ENCODE assay signal across 8 mouse cellular contexts in the genomic region with DNA sequence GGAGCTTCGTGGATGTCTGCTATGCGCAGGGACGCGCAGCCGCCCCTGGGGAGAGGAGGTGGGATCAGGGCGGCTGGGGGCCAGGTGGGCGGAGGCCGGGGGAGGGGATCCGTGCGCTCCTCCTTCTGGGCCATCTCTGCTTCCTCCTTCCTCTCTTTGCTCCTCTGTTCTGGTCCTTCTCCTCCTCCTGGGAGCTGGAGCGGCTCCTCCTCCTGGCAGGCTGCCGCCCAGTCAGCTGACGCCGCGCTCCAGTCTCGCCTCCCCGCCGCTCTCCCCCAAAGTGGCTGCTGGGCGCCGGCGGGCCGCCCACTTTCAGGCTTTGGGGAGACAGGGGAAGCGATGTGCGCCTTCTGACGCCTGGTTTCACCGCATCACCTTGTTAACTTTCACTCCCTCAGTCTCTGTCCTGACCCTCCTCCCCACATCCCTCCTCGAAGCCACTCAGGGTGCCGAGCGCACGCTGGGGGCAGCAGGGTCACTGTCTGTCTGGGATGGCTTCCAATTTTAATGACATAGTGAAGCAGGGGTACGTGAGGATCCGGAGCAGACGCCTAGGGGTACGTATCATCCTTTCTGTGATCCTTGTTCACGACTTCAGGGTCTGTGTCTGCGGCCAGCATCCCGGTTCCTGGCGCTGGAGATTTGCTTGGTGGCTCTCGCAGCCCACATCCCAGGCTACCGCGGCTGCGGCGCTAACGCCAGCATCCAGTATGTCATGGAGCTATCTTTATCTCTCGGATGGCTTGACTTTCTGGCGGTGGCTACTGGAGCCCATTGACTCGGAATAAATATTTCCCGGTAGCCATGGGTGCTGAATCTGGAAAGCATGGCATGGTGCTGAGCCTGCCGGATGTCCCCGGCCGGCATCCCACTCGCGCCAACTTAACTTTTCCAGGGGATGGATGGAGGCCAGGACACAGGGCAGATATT. TPM values are rescaled to one million over a fixed set of nuclear protein-coding genes. Genes with fewer than 3 reads are reported as not detected.
DNase-seq lines count a peak whose midpoint lies in the region; ATAC-seq and TF ChIP-seq lines count a peak whose summit lies in the region.

A gene (plus strand): TSS at position 176 of the 930 bp plus-strand sequence.

- H3K9ac ChIP-seq in embryonic facial prominence, embryonic 13.5 days, result peak within 1 kb of the TSS; percentile 75
- H3K9ac ChIP-seq in kidney, embryonic 15.5 days, result peak within 1 kb of the TSS; percentile 25; the same call in 1 of the 2 replicates
- peak within 1 kb of the TSS; percentile 53 for H3K9ac ChIP-seq in limb, embryonic 12.5 days (replicated peaks)
- H3K9ac ChIP-seq in midbrain, embryonic 15.5 days, result peak within 1 kb of the TSS; percentile 65

- TF ChIP-seq POLR2A in testis, adult 2 months (IDR thresholded peaks at IDR 0.05; ENCODE audit: control insufficient read depth, low read depth, low read length), result no peak

- peak; percentile 8 to 18 for DNase-seq in adrenal gland, postnatal 4 days (ENCODE audit: low spot score in 2 of 2)
- peak; percentile 65 to 77 for DNase-seq in heart, adult 9 months (ENCODE audit: low spot score in 2 of 2)
- DNase-seq in thymus, adult 18-20 months, result no peak

- H3K4me2 ChIP-seq in embryonic facial prominence, embryonic 13.5 days, result peak within 1 kb of the TSS; percentile 92
- peak within 1 kb of the TSS; percentile 88 for H3K4me2 ChIP-seq in kidney, embryonic 15.5 days
- peak within 1 kb of the TSS; percentile 96 for H3K4me2 ChIP-seq in limb, embryonic 12.5 days
- peak within 1 kb of the TSS; percentile 82 for H3K4me2 ChIP-seq in midbrain, embryonic 15.5 days

- no peak for TF ChIP-seq CTCF in testis, adult 2 months (IDR thresholded peaks at IDR 0.05; ENCODE audit: control insufficient read depth, insufficient read depth, insufficient replicate concordance, low read depth, low read length)

- H3K27ac ChIP-seq in embryonic facial prominence, embryonic 13.5 days, result peak within 1 kb of the TSS; percentile 48; the same call in 1 of the 2 replicates
- H3K27ac ChIP-seq in kidney, embryonic 15.5 days, result no peak within 1 kb of the TSS
- no peak within 1 kb of the TSS for H3K27ac ChIP-seq in limb, embryonic 12.5 days
- peak within 1 kb of the TSS; percentile 87 for H3K27ac ChIP-seq in midbrain, embryonic 15.5 days
- H3K27ac ChIP-seq in testis, adult 2 months (ENCODE audit: control insufficient read depth, insufficient read depth, low read depth, low read length), result no peak within 1 kb of the TSS

- H3K27me3 ChIP-seq in embryonic facial prominence, embryonic 13.5 days, result peaks cover 15% of the 10 kb centered on the region; the same call in 1 of the 2 replicates
- H3K27me3 ChIP-seq in kidney, embryonic 15.5 days, result peaks cover 36% of the 10 kb centered on the region
- peaks cover 35% of the 10 kb centered on the region for H3K27me3 ChIP-seq in limb, embryonic 12.5 days
- no peaks in the 10 kb centered on the region; the same call in 1 of the 2 replicates for H3K27me3 ChIP-seq in midbrain, embryonic 15.5 days (replicated peaks)
- H3K27me3 ChIP-seq in testis, adult 2 months (ENCODE audit: control insufficient read depth, insufficient read depth, low read length), result no peaks in the 10 kb centered on the region; the same call in 1 of the 2 replicates

- peak within 1 kb of the TSS; percentile 59 for H3K4me3 ChIP-seq in embryonic facial prominence, embryonic 13.5 days
- peak within 1 kb of the TSS; percentile 56 for H3K4me3 ChIP-seq in kidney, embryonic 15.5 days (replicated peaks)
- peak within 1 kb of the TSS; percentile 58 for H3K4me3 ChIP-seq in limb, embryonic 12.5 days (replicated peaks)
- H3K4me3 ChIP-seq in midbrain, embryonic 15.5 days, result peak within 1 kb of the TSS; percentile 68
- peak within 1 kb of the TSS; percentile 18 for H3K4me3 ChIP-seq in testis, adult 2 months (ENCODE audit: control insufficient read depth, low read depth, low read length)

- 1% methylated on average over 53 of the region's 53 CpGs for WGBS in embryonic facial prominence, embryonic 13.5 days
- 3% methylated on average over 53 of the region's 53 CpGs for WGBS in kidney, embryonic 15.5 days
- 2% methylated on average over 50 of the region's 53 CpGs for WGBS in limb, embryonic 12.5 days
- under 1% methylated on average over 47 of the region's 53 CpGs for WGBS in midbrain, embryonic 15.5 days

- H3K36me3 ChIP-seq in embryonic facial prominence, embryonic 13.5 days, result no peaks in the 10 kb centered on the region
- no peaks in the 10 kb centered on the region for H3K36me3 ChIP-seq in kidney, embryonic 15.5 days
- no peaks in the 10 kb centered on the region for H3K36me3 ChIP-seq in limb, embryonic 12.5 days
- H3K36me3 ChIP-seq in midbrain, embryonic 15.5 days (replicated peaks), result no peaks in the 10 kb centered on the region
- H3K36me3 ChIP-seq in testis, adult 2 months (ENCODE audit: control insufficient read depth, insufficient read depth, low read length), result no peaks in the 10 kb centered on the region

- peak; percentile 84 for ATAC-seq in embryonic facial prominence, embryonic 13.5 days (ENCODE audit: insufficient number of reproducible peaks, insufficient read depth, low FRiP score, low TSS enrichment, low read depth)
- ATAC-seq in kidney, embryonic 15.5 days (replicated peaks; ENCODE audit: low FRiP score), result peak; percentile 90
- peak; percentile 61 for ATAC-seq in limb, embryonic 12.5 days (ENCODE audit: insufficient number of reproducible peaks, insufficient read depth, low FRiP score, low TSS enrichment, low read depth)
- ATAC-seq in midbrain, embryonic 15.5 days (replicated peaks), result peak; percentile 92

- H3K4me1 ChIP-seq in embryonic facial prominence, embryonic 13.5 days, result peaks cover 12% of the 10 kb centered on the region
- H3K4me1 ChIP-seq in kidney, embryonic 15.5 days, result peaks cover 15% of the 10 kb centered on the region
- H3K4me1 ChIP-seq in limb, embryonic 12.5 days (replicated peaks), result 0 out of 2 replicates have a peak, but pooled peaks cover 6% of the 10 kb centered on the region
- peaks cover 34% of the 10 kb centered on the region for H3K4me1 ChIP-seq in midbrain, embryonic 15.5 days
- peaks cover 8% of the 10 kb centered on the region for H3K4me1 ChIP-seq in testis, adult 2 months (ENCODE audit: control insufficient read depth, insufficient read depth, low read length)

- H3K9me3 ChIP-seq in embryonic facial prominence, embryonic 13.5 days, result no peaks in the 10 kb centered on the region
- H3K9me3 ChIP-seq in kidney, embryonic 15.5 days (replicated peaks), result no peaks in the 10 kb centered on the region
- 0 out of 2 replicates have a peak, but pooled peaks cover 3% of the 10 kb centered on the region for H3K9me3 ChIP-seq in limb, embryonic 12.5 days
- H3K9me3 ChIP-seq in midbrain, embryonic 15.5 days, result no peaks in the 10 kb centered on the region

RNA-seq across cellular contexts. Expression of the gene that starts here (rescaled TPM):
- total RNA-seq in adrenal gland, postnatal 4 days (2021), result 1 to 10 TPM; 1.7 to 1.9 TPM
- 9.1 and 11.4 TPM in 2 replicates for polyA plus RNA-seq in embryonic facial prominence, embryonic 13.5 days (2015; fragmentation: Nextera tagmentation; extraction: Ambion mirVana)
- polyA plus RNA-seq in kidney, embryonic 15.5 days (2015; fragmentation: Nextera tagmentation; extraction: Ambion mirVana), result 1.8 and 2.2 TPM in 2 replicates
- 3.1 and 4.9 TPM in 2 replicates for polyA plus RNA-seq in limb, embryonic 12.5 days (2016; fragmentation: Nextera tagmentation; extraction: Ambion mirVana)
- 52.9 and 55.1 TPM in 2 replicates for polyA plus RNA-seq in midbrain, embryonic 15.5 days (2015; fragmentation: Nextera tagmentation; extraction: Ambion mirVana)
- 0.07 and 0.11 TPM in 2 replicates for polyA plus RNA-seq in testis, adult 2 months (2012; rRNA removed)

Comparison
In these comparisons a context has a peak if more than half of its experiments do, and no peak if none do; other contexts are left out.
1. DNase-seq: peak in adrenal gland, postnatal 4 days (2 of 2) and heart, adult 9 months (2 of 2); none in thymus, adult 18-20 months (0 of 2).
2. H3K27ac ChIP-seq: peak in embryonic facial prominence, embryonic 13.5 days (single experiment) and midbrain, embryonic 15.5 days (single experiment); none in kidney, embryonic 15.5 days (single experiment), limb, embryonic 12.5 days (single experiment) and testis, adult 2 months (single experiment).
3. H3K4me3 ChIP-seq: peak in every context shown above with its lines; median percentile 68 in midbrain, embryonic 15.5 days; 59 in embryonic facial prominence, embryonic 13.5 days; 58 in limb, embryonic 12.5 days; 56 in kidney, embryonic 15.5 days; 18 in testis, adult 2 months.
4. H3K9ac ChIP-seq: peak in every context shown above with its lines; median percentile 75 in embryonic facial prominence, embryonic 13.5 days; 65 in midbrain, embryonic 15.5 days; 53 in limb, embryonic 12.5 days; 25 in kidney, embryonic 15.5 days.
5. Peak in every context shown above with its lines, with median percentiles within 50 percentile points of each other: ATAC-seq and H3K4me2 ChIP-seq.